Mouse (Mus musculus) ovary, postnatal 10 days (tissue): Measurements from ENCODE around the gene Uvrag.

Source experiments
- DNase-seq: peaks from one replicate; pipeline ENCODE4 v3.0.0; 2022; ENCODE audit warnings: low spot score

The Uvrag gene

GRCm38 (mm10) chr7:99139841-99140491 lies 975 bp downstream of the Uvrag start:
- DNase-seq, result no peak

GRCm38 (mm10) chr7:99137541-99137940 lies 3.4 kb downstream of the Uvrag start:
- DNase-seq, result no peak

GRCm38 (mm10) chr7:99136789-99137188 lies 4.2 kb downstream of the Uvrag start:
- no peak for DNase-seq

DNA sequence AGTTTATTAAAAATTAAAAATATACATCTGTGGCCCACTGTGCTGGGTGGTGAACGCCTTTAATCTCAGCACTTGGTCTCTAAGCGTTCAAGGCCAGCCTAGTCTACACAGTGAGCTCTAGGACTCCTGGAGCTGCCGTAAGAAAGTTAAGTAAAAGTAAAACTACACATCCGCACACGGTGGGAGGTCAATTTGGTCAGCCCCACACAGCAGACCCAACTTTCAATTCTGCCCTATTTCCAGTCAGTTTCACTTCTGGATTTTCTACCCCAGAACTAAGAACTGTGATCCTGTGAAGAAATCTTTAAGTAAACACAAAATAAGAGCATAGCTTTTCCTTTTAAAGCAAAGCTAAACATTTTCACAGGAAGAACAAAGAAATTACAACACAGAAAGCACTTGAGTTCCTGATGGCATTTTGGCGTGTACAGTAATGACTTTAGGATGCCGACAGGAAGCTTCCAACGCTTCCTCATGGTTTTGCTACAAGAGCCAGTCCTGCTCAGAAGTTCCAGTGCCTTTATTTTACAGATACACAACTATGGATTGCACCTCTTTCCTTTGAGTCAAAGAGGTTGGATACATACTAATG lies 7.0 kb downstream of the Uvrag start:
- no peak for DNase-seq

- no peak for DNase-seq
Measured at GRCm38 (mm10) chr7:99132597-99132996, 8.3 kb downstream of the Uvrag start.

DNA sequence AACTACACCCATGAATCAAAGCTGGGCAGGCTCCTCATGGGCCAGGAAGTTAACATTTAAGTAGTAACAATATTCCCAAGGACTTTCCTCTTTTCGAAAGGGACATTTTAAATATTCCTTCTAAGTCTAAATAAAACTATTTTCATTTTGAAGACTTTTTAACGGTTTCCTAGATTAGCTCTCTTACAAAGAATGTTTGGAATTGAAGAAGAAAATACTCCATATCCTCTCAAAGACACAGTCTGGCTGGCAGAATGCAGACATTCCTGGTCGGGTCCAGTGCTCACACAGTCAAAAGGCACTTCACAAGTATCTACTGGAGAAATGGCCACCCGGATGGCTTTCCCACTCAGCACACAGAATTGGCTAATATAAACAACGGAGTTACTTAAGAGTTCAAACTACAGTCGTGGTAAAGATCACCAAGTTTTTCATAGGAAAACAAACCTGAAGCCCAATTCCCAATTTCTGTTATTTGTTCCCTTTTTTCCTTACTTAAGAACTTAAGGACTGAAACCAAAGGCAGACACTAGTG lies 9.1 kb downstream of the Uvrag start:
- no peak for DNase-seq

DNA sequence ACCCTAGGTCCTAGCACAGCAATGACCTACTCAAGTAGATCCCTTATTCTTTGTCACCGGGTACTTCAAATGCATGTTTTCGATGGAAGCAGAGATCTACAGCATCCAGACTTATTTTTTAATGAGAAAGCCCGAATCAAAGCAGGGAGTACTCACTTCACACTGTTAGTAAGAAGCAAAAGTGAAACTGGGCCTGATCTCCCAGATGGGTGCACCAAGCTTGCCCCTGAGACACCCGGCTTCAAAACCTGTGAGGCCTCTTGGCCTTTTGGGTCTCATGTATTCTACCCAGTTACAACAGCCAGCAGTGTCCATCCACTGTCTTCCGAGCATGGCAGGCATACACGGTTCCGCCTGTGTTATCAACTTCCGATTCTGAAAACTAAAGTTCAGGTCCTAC lies 12.0 kb downstream of the Uvrag start:
- DNase-seq, result no peak

DNA sequence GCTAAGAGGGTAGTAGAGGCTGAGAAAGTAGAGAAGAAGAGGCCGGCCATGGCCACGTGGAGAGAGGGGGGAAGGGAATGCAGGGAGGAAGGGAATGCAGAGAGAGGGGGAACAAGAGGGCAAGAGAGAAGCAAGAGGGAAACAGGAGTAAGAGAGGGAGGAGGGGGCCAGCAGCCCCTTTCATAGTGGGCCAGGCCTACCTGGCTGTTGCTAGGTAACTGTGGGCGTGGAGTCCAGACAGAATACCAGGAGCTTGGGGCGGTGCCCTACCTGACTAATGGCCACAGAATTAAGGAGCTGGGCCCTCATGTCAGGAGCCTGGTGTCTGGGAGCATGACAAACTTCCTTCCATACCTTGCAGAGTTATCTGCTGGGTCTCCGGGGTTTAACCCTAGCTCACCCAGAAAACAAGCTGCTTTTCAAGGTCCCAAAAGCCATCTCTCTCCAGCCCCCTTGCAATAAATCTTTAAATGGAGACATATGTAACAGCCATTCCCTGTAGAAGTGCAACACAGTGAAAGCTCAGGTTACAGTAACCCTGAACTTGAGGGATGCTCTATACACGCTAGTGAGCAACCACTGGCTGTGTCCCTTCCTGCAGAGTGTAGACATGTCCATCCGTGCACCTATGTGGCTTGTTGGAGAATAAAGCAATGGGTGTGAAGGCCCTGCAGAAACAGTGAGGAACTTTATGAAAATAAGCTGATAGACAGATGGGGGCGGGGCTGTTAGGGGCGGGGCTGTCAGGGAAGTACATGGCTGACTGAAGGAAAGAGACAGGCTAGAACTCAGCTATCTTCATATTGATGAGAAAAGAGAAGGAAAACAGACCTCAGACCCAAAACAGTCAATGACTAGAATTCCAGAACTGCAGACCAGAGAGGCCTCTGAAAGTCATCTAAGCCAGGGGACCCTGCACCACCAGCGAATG lies 12.7 kb downstream of the Uvrag start:
- DNase-seq, result no peak

GRCm38 (mm10) chr7:99126057-99126456 lies 14.9 kb downstream of the Uvrag start:
- DNase-seq, result no peak

- no peak for DNase-seq
Measured at GRCm38 (mm10) chr7:99122651-99123050, 18.3 kb downstream of the Uvrag start.

DNA sequence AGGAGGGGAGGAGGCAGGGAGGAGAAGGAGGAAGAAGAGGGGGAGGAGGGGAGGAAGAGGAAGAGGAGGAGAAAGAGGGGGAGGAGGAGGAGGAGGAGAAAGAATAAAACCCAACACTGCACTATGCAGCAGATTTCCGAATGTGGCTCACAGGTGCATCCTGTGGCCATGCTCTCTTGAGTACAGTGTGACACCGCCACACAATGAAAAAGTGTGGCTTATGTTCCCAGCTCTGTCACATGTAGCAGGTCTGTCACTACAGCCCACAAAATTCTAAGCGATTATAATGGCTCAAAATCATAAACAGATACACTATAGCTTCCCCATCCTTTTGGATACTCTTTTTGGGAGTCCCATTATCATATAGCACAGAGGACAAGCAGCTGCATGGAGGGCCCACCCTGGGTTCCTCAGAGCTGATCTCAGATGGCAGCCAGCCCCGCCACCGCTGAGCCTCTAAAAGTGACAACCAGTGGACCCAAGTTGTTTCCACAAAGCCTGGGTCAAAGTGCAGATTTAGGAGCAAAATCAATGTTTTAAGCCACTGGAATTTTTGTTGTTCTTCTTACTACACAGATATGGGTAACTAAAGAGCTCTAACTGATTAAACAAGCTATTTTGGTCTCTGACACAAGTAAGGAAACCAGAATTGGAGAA lies 19.9 kb downstream of the Uvrag start:
- no peak for DNase-seq

GRCm38 (mm10) chr7:99120082-99120481 lies 20.9 kb downstream of the Uvrag start:
- no peak for DNase-seq

GRCm38 (mm10) chr7:99116781-99117180 lies 24.2 kb downstream of the Uvrag start:
- DNase-seq, result no peak

- DNase-seq, result no peak
Measured at GRCm38 (mm10) chr7:99114006-99114726, 26.8 kb downstream of the Uvrag start.

DNA sequence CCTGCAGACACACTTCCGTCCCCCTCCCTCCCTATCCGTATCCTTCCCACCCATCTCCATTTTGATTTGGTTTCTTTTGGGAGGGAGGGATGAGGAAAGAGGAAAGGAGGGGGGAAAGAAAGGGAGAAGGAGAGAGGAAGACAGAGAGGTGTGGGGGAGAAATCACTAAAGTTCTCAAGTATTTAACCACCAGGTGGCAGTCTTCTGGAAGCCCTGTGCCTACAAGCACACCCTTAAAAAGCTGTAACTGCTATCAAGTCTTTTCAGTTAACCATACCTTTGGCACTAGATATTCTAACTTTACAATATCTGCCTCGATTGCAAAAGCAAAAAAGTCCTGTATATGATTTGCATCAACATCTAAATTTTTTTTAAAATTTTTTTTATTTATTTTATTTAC lies 33.4 kb downstream of the Uvrag start:
- DNase-seq, result no peak

DNA sequence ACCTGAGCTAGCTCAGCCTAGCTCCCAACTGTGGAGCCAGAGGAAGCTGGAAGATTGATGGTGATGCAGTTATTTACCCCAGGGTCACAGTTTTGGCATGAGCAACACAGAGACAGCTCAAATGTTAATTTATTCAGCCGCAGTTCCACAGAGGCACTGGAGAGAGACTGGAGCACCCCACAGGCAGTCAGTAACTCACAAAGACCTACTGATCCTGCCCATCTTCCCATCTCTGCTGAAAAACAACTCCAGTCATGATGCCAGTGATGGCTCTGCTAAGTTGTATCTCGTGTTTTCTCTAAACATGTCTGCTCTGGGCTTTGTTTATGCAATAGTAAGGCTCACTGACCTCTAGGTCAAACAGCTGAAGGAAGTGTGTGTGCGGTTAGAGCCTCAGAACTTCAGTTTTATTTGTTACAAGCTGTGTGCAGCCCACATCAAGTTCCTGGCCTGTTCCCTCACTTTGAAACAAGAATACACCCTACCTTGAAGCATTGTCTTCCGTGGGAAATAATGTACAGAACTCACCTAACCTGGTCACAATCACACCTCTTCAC lies 34.1 kb downstream of the Uvrag start:
- no peak for DNase-seq

DNA sequence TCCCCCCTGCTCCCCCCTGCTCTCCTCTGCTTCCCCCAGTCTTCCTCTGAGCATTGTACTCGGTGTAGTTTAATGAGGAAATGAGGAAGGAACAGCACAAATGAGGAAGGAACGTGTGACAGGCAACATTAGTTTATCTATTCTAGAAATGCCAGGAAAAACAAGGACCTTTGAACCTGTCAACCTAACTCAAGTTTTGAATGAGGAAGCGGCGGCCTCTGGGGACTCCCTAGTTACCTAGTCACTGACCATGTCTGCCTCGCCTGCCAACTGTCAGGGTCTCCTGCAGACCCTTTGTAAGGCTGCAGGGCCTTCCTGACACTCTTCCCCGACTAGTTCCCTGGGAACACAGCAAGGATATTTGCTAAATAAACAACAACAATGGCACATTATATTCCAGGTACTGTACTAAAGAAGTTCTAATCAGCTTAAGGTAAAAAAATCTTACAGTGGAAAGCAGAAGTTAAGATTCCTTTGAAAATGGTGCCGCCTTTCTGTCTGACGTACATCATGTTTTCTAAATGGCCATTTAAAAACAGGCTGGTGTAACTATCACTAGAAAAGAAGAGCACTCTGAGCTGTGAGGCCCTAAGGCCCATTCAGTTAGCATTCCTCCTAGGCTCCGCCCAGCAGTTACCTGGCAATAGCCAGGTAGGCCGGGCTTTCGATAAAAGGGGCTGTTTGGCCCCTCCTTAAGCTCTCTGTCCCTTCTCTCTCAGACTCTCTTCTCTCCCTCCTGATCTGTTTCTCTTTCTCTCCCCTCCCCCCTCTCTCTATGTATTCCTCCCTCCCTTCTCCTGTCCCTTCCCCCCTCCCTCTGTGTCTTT lies 39.0 kb downstream of the Uvrag start:
- no peak for DNase-seq

DNA sequence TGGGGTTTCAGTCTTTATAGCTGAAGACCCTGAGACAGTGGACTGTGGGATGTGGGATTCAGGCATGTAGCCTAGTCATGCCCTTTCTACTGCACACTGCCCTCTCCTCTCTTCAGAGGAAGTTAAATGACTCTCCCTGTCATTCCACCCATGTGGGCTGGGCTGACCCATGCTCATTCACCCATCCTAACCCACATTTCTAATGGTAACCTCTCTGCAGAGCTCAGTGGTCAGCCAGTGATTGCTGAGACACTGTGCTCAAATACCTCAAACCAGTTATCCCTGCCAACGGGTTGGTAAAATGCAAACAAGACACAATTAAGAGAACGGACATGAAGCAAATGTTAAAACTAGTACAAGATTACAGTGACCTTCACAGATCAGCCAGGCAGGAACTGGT lies 39.9 kb downstream of the Uvrag start:
- no peak for DNase-seq

DNA sequence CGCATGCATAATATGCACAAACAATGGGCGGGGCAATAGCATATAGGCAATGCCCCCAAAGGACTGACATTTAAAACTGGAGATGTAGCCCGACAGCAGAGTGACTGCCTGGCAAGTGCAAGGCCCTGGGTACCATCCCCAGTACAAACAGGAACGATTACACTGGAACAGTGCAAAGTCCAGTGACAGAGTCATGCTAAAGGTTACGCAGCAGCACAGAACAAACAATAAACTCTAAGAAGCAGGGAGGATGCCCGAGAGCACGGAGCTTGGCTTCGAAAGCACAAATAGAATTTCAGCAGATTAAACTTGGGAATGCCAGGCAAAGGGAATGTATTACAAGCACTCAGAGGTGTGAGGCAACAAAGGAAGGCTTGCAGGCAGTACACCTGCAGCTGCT lies 40.4 kb downstream of the Uvrag start:
- no peak for DNase-seq

GRCm38 (mm10) chr7:99100087-99100486 lies 40.9 kb downstream of the Uvrag start:
- no peak for DNase-seq
